Mouse (Mus musculus) lung, adult 2 months (tissue): ENCODE measurements around the gene Phc3.
A peak's percentile ranks its signal among the peaks of the same experiment; 100 is the strongest.

Source experiments
- CTCF ChIP-seq: fragments of 200-500 bp; IDR thresholded peaks from 2 replicates; pipeline ENCODE4 v1.5.1; 2011; ENCODE audit warnings: mild to moderate bottlenecking, low read length, control low read depth; ENCODE audit not compliant: insufficient read depth
- POLR2A ChIP-seq: fragments of 200-500 bp; IDR thresholded peaks from 2 replicates; pipeline ENCODE4 v1.6.1; 2011; ENCODE audit warnings: low read depth, mild to moderate bottlenecking, control low read depth, low read length, borderline replicate concordance; ENCODE audit errors: extremely low read depth

GRCm38 (mm10) chr3:30969104-30969581 lies at the start of gene Phc3:
- TF ChIP-seq POLR2A (peak; percentile 94), CTCF (no peak)
